Mouse (Mus musculus) layer of hippocampus, postnatal 25 days (tissue): ENCODE measurements at regions not wholly inside any gene's neighbourhood (a gene's known extent, or its start where the extent isn't known, plus 50 kb on each side); places are given as distances from the start of the nearest gene placed in this dataset.

Experiments used
- DNase-seq, 2 experiments: peaks; one replicate each; pipeline ENCODE4 v3.0.0; 2022; ENCODE audit warnings: mixed read lengths in 2 of 2, low spot score in 1 of 2; ENCODE audit errors: extremely low spot score in 1 of 2

DNA sequence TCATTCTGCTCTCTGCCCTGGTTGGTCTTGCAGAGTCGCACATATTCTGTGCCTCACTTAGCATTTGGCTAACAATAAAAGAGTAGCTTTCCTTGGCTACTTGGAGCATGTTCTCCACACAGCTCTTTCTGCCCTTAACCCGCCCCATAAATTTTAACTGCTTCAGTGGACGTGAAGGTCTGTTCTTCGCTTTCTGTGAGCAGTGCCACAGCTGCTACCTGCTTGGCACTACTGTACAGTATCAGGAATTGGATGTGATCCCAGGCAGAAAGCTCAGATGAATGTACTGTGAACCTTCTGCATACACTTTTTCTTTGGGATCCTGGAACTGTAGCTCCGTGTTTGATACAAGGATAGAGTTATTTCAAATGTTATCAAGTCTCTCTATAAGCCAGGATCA, 939.4 kb downstream of the Epha4 start:
- no peak for DNase-seq

- DNase-seq: no peak
Measured at GRCm38 (mm10) chr1:76585921-76586320, 929.0 kb downstream of the Epha4 start.

GRCm38 (mm10) chr1:76625831-76626230, 889.1 kb downstream of the Epha4 start:
- DNase-seq: no peak

- no peak for DNase-seq
Measured at GRCm38 (mm10) chr1:76629861-76630260, 885.0 kb downstream of the Epha4 start.

- no peak for DNase-seq
Measured at GRCm38 (mm10) chr1:76634071-76634470, 880.8 kb downstream of the Epha4 start.

DNA sequence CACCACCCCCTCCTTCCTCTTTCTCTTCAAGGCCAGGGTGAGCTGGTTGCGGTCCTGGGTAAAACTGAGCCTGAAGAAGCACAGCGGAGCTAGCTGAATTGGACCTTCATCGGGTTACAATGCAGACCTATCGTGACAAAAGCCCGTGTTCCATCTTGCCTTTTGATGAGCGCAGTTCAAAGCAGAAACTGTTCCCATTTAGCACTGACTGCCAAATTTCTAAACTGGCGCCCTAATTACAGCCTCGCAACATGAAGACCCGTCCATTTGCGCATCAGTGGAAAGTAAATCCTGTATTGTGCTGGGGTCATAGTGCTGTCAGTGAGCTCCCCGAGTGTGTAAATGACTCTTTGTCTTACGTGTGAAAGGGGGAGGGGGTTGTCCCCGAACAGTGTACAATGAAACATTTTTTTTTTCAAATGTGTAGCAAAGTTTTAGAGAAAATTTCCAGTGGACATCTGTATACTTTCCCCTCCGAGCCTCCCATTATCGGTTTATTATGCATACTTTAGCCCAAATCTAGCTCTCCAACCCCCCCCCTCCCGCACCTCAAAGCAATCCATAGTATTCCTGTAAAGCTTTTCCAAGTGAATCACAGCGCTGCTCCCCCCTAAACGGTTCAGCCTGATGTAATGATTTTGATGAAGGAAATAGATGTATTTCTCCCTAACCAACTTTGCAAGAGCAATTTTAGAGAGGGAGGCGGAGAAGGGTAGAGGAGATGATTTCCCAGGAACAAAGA, 877.4 kb downstream of the Epha4 start:
- no peak for DNase-seq

DNA sequence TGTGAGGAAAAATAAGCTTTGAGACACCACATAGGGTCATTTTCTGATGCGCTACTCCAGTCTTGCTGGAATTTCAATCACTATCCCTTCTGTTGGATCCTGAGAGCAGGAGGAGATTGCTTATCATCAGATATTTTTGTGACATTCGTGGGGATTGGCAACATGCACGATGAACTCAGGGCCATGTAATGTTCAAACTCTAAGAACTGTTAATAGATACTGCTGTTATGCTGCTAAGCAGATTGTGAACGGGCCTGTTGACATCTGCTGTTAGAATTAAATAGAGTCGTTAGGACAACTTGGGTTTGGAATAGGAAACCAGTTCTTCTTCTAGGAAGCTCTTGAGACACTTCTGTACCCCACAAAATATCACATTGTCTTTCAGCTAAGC, 876.9 kb downstream of the Epha4 start:
- DNase-seq: no peak

DNA sequence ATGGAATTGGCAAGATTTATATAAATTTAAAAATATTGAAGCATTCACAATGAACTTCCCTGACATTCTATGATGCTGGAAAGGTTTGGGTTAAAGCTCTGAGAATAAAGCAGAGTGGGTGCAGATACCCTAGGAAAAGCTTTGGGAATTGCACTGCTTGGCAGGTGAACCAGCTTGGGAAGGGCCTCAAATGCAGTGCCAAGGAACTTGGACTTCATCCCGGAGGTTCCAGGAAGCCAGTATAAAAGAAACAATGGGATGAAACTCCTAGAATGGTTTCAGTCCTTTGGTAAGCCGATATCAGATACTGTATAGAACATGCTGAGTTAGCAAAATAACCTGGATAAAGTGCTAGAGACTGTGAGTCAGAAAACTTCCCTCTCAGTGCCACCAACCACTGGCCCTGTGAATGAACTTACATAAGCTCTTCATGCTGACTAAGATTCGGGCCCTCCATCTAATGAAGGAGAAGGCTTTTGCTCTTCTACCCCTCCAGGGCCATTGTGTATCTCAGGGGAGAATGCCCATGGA, 873.6 kb downstream of the Epha4 start:
- DNase-seq: no peak

GRCm38 (mm10) chr1:76642703-76643102, 872.2 kb downstream of the Epha4 start:
- no peak for DNase-seq

DNA sequence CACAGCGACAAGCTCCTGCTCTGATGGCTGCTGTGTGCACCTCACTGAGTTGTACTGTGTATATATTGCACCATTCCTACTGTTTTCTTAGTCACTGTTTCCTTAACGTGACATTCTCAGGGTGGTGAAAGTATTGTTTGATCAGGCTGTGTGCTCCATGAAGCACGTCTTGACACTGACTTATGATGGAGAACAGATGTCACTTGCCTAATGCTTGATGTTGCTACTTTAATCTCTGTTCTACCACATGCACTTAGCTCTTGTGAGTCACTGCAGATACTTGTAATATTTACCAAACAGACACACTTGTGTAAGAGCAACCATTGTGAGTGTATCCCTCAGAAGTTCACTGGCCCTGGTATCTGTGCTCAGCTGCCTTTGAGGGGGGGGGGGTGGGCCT, 870.0 kb downstream of the Epha4 start:
- no peak for DNase-seq

- no peak for DNase-seq
Measured at GRCm38 (mm10) chr1:76654826-76655225, 860.1 kb downstream of the Epha4 start.

DNA sequence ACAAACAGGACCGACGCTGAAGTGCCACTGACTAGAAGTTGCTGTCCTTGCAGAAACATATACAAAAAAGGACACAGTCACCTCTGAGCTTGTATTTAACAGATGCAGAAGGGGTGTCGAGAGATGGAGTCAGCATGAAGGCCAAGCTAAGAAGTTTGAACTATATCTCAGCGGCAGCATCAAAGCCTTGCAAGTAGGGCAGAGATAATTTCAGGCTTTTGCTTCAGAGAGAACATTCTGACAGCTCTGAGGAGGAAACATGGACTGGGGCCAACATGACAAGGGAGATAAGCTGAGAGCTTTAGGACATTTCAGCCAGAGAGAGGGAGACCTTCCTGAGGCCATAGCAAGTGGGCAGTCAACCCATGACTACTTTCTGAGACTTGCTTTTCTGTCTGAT, 856.7 kb downstream of the Epha4 start:
- no peak for DNase-seq

DNA sequence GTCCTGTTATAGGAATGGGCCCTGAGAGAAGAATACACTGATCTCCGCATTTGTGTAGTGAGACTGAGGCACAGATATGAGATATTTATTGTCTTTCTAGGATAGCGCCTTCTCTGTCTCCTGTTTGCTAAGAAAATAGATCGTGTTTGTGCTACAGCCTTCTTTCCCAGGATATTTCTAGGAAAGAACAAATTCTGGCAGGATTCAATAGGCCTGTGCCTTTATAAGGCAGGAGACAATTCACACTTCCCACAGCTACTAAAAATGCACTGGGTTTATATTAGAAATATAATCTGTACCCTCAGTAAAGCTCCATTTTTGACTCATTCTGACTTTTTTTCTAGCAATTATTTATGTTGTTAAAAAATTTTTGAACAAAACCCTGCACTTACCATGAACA, 854.7 kb downstream of the Epha4 start:
- DNase-seq: no peak

DNA sequence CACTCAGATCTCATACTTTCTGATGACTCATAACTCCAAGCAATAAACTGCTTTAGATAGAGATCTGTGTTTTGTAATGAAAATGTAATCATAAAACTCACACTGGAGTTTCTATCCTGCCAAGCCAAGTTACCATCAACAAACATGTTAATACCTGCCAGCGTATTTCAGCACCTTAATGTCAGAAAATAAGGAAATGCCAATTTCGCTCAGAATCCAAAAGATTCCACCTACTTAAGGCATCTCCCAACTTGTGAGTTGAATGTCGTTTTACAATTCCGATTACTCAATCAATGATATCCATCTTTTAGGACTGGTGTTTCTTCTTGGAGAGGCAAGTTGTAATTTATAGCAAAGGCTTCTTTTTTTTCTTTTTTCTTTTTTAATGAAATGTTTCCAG, 850.5 kb downstream of the Epha4 start:
- DNase-seq: no peak

GRCm38 (mm10) chr1:76676836-76677235, 838.1 kb downstream of the Epha4 start:
- DNase-seq: no peak

DNA sequence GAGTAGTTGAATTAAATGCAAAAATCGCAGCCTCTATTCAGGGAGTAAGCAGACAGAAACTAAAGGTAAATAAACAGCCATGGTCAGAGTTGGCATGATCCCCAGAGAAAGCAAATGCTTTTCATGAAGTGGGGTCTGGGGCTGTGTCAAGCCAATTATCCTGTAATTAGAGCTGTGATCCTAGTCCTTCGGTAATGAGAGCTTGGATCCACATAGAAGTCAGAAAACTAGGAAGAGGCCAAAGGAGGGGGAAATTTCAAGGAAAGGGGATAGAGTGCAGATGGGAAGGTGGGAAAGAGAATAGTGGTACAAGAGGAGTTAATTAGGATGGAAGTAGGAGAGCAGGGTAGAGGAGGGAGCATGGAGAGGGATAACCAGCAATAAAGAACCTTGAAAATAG, 809.3 kb downstream of the Epha4 start:
- DNase-seq: no peak

DNA sequence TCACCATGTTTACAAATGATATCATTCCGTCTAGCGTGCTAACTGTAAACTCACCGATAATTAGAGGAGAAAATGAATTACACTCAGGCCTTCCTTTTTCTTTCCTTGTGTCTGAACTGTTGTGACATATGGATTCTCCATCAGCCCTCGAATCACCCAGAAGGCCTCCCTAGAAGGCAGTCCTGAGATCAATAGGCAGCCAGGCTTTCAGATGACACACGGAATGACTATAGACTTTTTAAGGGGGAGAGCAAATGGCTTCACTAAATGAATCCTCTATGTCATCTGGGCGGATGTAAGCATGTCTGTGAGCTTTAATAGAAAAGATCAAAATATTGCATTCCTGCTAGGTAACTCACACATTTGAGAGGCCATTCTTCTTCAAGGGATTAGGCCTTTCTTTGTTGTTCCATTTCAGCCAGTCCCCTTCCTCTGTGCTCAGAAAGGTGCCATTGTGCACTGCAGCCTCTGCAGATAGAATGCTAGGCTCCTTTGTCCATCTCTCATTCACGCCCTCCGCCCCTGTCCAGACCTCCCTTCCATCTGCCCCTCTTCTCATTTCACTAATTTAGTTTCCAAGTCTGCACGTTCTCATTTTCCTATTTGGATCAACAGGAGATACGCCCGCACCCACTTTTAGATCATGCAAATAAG, 797.1 kb downstream of the Epha4 start:
- DNase-seq: no peak

GRCm38 (mm10) chr1:76724453-76724852, 790.4 kb downstream of the Epha4 start:
- no peak for DNase-seq

- no peak for DNase-seq
Measured at GRCm38 (mm10) chr1:76737003-76737402, 777.9 kb downstream of the Epha4 start.

GRCm38 (mm10) chr1:76737663-76738062, 777.2 kb downstream of the Epha4 start:
- DNase-seq: no peak

DNA sequence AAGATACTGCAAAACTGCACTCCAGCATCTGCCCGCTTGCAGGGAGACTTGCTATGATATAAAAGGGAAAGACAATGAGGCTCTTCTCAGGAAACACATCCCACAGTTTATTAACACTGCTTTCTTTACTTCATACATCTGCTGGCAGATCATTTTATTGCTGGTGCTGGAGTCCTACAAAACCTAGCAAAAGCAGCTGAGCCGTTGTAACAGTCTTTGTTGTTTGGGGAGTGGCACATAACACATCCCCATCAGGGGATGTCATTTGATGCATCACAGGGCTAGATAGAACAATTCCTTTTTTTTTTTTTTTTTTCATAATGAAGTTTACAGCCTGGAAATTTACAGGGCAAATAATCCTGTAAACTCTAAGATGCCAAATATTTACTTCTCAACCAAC, 742.2 kb downstream of the Epha4 start:
- no peak for DNase-seq

DNA sequence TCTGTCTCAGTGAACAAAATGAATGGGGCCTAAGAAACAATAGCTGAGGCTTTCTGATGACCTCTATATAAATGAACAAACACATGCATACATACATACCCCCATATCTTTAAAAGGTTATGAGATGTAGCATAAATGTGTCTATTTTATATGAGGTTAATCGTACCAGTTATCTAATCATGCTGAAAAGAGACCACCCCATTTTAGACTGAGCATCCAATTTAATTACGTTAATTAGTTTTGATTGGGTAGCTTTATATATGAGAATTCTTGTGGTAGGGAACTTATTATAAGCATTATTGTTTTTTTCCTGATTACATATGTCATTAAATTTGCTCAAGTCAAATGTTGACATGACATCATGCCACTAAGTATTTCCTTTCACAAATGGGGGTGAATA, 728.0 kb downstream of the Epha4 start:
- DNase-seq: no peak
